Mouse (Mus musculus) intestine, embryonic 16.5 days (tissue): ENCODE data around the gene Trp53tg5. TPM values are rescaled to one million over a fixed set of nuclear protein-coding genes. Genes with fewer than 3 reads are reported as not detected.
A peak's percentile ranks its signal among the peaks of the same experiment; 100 is the strongest.

Experiments
- ATAC-seq: fragments of 200-750 bp; cut with Nextera tagmentation; 2 replicates; pipeline ENCODE4 v1.8.0; 2017; ENCODE audit warnings: moderate TSS enrichment, moderate library complexity
- H3K27ac ChIP-seq: fragments of 300-500 bp; sonication (generic); 2 replicates; pipeline ENCODE4 v1.5.1; 2014; ENCODE audit warnings: mild to moderate bottlenecking, low read length
- H3K27me3 ChIP-seq: fragments of 300-500 bp; sonication (generic); replicated peaks from 2 replicates; pipeline ENCODE4 v1.6.1; 2014; ENCODE audit warnings: low read length, control low read depth, mixed read lengths; ENCODE audit not compliant: control insufficient read depth, insufficient read depth
- H3K36me3 ChIP-seq: fragments of 300-500 bp; sonication (generic); 2 replicates; pipeline ENCODE4 v1.6.1; 2014; ENCODE audit warnings: low read length, control low read depth; ENCODE audit not compliant: control insufficient read depth, insufficient read depth
- H3K4me1 ChIP-seq: fragments of 300-500 bp; sonication (generic); 2 replicates; pipeline ENCODE4 v1.6.1; 2014; ENCODE audit warnings: low read length, control low read depth, mixed read lengths; ENCODE audit not compliant: control insufficient read depth, insufficient read depth
- H3K4me2 ChIP-seq: fragments of 300-500 bp; sonication (generic); 2 replicates; pipeline ENCODE4 v1.6.1; 2014; ENCODE audit warnings: low read depth, low read length, control low read depth
- H3K4me3 ChIP-seq: fragments of 300-500 bp; sonication (generic); 2 replicates; pipeline ENCODE4 v1.5.1; 2014; ENCODE audit warnings: mild to moderate bottlenecking, low read length
- H3K9ac ChIP-seq: fragments of 300-500 bp; sonication (generic); 2 replicates; pipeline ENCODE4 v1.6.1; 2014; ENCODE audit warnings: low read depth, low read length
- H3K9me3 ChIP-seq: fragments of 300-500 bp; sonication (generic); 2 replicates; pipeline ENCODE4 v1.6.1; 2016; ENCODE audit warnings: low read length, control low read depth; ENCODE audit not compliant: control insufficient read depth
- WGBS: fragments of 180-500 bp; shearing (Covaris S2); extraction: QIAGEN DNeasy Blood & Tissue Kit; methylation state at CpG from one replicate; pipeline ENCODE4 v1.1.7; 2014; 5-methylcytosine and 5-hydroxymethylcytosine counted together
- polyA plus RNA-seq: library from polyadenylated mRNA; unstranded; fragments of >200 nt; fragmentation: Nextera tagmentation; extraction: Ambion mirVana; gene quantifications from 2 replicates; pipeline ENCODE4 v1.2.1, GENCODE M21; 2015

Gene Trp53tg5
- polyA plus RNA-seq, result not detected in 2 replicates

DNA sequence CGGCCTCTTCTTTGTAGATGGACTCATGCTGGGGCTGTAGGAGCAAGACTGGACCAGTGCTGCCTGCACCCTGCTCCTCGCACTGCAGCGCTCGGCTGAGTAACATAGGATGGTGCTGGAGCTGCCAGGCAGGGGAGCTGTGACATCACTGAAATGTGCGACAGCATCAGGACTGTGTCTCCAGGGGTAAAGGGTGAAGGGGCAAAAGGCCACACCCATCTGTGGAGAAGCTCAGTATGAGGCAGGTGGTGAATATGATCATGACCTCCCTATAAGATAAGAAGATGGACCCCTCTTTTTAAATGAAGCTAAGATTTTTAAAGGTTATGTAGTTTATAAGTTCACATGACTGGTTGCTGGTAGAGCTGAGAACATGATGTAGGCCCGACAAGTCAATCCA, at the start of gene Trp53tg5:
Trp53tg5 (minus strand) TSS at position 101 of the 400 bp plus-strand sequence.
- H3K27ac ChIP-seq, result no peak within 1 kb of the TSS
- H3K4me2 ChIP-seq, result no peak within 1 kb of the TSS
- H3K9ac ChIP-seq, result no peak within 1 kb of the TSS
- ATAC-seq, result no peak
- no peaks in the 10 kb centered on the region for H3K36me3 ChIP-seq
- WGBS, result 84% methylated on average over 6 of the region's 6 CpGs
- no peaks in the 10 kb centered on the region for H3K4me1 ChIP-seq
- no peaks in the 10 kb centered on the region for H3K27me3 ChIP-seq
- no peak within 1 kb of the TSS for H3K4me3 ChIP-seq
- H3K9me3 ChIP-seq, result no peaks in the 10 kb centered on the region

DNA sequence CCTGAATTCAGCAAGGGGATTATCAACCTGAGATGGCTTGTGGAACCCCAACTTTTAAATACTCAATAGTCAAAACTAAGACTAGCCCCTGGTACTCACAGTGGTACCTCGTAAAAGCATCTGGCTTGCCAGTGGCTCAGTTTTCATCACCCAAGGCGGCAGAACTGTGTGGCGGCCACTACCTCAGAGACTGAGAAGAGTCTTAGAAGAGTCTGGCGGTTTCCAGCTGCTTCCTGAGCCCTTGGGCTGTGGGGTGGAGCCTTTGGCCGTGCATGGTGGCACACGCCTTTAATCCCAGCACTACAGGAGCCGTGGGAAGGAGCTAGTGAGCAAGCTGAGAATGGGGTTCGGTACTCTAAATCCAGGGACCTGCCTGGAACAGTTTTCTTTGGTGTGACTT, 48.8 kb upstream of the Trp53tg5 start:
- WGBS, result 38% methylated on average over 8 of the region's 8 CpGs
- Histone ChIP-seq H3K4me3 (no peak overlapping the region), H3K9me3 (no peaks in the 10 kb centered on the region), H3K4me2 (no peak overlapping the region), H3K36me3 (no peaks in the 10 kb centered on the region), H3K9ac (no peak overlapping the region), H3K27ac (no peak overlapping the region), H3K27me3 (no peaks in the 10 kb centered on the region), H3K4me1 (peaks cover 8% of the 10 kb centered on the region; the same call in 1 of the 2 replicates)
- ATAC-seq, result no peak

DNA sequence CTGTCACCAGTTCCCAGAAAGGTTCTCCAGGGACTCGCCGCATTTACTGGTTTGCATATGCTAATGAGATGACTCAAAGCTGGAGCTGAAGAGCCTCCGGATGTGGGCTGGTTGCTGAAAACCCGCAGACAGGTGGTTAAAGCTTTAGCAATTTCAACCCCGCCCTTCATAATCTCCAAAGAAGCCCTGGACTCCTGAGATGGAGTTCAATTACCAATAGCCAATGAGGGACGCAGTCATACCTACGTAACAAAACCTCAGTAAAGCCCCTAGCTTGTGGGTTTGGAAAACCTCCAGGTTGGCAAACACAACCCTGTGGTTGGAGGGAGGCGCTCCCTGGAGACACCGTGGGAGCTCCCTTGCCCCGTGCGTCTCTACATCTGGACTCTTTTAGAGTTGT, 48.3 kb upstream of the Trp53tg5 start:
- Histone ChIP-seq H3K36me3 (no peaks in the 10 kb centered on the region), H3K27ac (no peak overlapping the region), H3K4me3 (no peak overlapping the region), H3K27me3 (no peaks in the 10 kb centered on the region), H3K4me1 (peaks cover 8% of the 10 kb centered on the region; the same call in 1 of the 2 replicates), H3K4me2 (no peak overlapping the region), H3K9ac (no peak overlapping the region), H3K9me3 (no peaks in the 10 kb centered on the region)
- WGBS, result 18% methylated on average over 11 of the region's 11 CpGs
- ATAC-seq, result no peak

DNA sequence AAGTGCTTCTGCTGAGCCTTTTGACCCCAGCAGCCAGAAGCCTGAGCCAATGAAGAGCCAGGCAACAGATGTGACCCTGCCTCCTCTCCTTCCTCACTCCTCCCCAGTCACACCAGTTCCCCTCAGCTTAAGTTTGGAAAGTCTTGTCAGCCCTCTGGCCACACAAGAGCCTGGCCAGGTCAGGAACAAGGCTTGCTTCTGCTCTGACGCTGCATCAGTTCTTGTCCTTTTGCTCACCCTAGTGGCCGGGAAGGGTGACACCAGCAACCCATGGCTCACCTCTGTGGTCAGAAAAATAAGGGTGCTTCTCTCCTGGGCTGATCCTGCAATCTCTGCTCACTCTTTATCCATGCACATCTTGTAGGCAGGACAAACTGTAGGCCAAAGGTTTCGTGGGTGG, 47.3 kb upstream of the Trp53tg5 start:
- H3K9ac ChIP-seq, result no peak overlapping the region
- no peak overlapping the region for H3K4me2 ChIP-seq
- peak; percentile 68 for ATAC-seq
- no peaks in the 10 kb centered on the region for H3K27me3 ChIP-seq
- WGBS, result 17% methylated on average over 3 of the region's 3 CpGs
- H3K4me3 ChIP-seq, result no peak overlapping the region
- H3K4me1 ChIP-seq, result peaks cover 8% of the 10 kb centered on the region; the same call in 1 of the 2 replicates
- no peaks in the 10 kb centered on the region for H3K36me3 ChIP-seq
- no peak overlapping the region for H3K27ac ChIP-seq
- no peaks in the 10 kb centered on the region; the same call in 1 of the 2 replicates for H3K9me3 ChIP-seq

DNA sequence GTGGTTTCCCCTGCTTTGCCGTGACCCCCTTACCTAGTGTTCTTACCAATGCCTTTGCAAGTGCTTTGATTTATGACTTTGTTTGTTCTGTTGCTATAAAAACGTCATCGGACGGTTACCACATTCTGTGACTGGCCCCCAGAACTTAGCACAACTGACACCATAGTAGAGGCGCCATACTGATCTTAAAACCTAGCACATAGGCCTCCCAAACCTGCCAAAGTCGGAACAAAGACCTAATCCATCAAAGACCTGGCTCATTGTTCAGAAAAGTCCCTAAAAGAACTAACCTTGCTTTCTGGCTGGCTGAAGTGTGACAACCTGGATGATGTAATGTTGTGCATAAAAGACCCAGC, 45.6 kb upstream of the Trp53tg5 start:
- Histone ChIP-seq H3K27me3 (no peaks in the 10 kb centered on the region), H3K9me3 (no peaks in the 10 kb centered on the region; the same call in 1 of the 2 replicates), H3K36me3 (no peaks in the 10 kb centered on the region), H3K4me2 (no peak overlapping the region), H3K9ac (no peak overlapping the region), H3K27ac (peak overlapping the region; percentile 76), H3K4me1 (peaks cover 15% of the 10 kb centered on the region; the same call in 1 of the 2 replicates), H3K4me3 (no peak overlapping the region)
- peak; percentile 5; the same call in 1 of the 2 replicates for ATAC-seq
- WGBS, result 37% methylated on average over 6 of the region's 6 CpGs

DNA sequence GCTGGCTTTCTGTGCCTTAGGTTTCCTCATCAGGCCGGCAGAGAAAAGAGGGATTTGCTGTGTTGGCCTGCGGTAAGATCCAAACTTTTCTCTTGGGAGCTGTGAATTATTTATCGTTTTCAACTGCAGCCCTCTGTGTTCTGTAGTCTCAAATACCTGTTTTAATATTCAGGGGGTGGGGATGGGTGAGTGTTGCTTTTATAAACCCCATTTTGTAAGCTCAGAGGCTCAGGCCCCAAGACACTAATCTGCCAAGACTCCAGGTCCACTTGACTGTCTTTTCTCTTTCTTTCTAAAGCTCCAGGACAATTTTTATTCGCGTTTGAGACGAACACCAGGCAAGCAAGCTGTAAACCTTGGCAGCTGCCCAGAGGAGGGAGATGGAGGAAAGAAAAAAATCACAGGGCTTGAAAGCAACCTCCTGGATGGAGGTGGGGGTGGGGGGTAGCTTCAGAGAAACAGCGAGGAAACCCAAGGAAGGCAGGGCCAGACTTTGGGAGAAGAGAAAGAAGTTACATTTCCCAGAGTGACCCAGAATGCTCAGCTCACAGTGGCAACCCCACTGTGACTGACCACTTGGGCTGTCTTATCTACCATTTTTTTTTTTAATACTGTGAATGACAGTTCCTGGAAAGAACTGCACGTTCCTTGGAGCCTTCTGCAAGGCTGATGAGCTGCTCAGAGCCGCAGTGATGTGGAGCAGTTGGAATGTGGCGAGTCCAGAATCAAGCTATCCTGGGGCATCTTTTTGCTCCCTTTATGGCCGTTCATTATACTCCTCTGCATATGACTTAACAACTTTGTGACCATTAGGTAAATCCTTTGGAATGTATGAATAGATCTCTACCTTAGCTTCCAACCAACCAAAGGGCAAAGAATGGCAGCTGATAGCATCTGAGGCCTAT, 45.0 kb upstream of the Trp53tg5 start:
- H3K9me3 ChIP-seq, result no peaks in the 10 kb centered on the region; the same call in 1 of the 2 replicates
- peak; percentile 43 for ATAC-seq
- H3K9ac ChIP-seq, result peak overlapping the region; percentile 35; the same call in 1 of the 2 replicates
- peak overlapping the region; percentile 76 for H3K27ac ChIP-seq
- no peak overlapping the region for H3K4me3 ChIP-seq
- peaks cover 17% of the 10 kb centered on the region; the same call in 1 of the 2 replicates for H3K4me1 ChIP-seq
- H3K27me3 ChIP-seq, result no peaks in the 10 kb centered on the region
- no peak overlapping the region for H3K4me2 ChIP-seq
- 35% methylated on average over 11 of the region's 11 CpGs for WGBS
- H3K36me3 ChIP-seq, result no peaks in the 10 kb centered on the region

DNA sequence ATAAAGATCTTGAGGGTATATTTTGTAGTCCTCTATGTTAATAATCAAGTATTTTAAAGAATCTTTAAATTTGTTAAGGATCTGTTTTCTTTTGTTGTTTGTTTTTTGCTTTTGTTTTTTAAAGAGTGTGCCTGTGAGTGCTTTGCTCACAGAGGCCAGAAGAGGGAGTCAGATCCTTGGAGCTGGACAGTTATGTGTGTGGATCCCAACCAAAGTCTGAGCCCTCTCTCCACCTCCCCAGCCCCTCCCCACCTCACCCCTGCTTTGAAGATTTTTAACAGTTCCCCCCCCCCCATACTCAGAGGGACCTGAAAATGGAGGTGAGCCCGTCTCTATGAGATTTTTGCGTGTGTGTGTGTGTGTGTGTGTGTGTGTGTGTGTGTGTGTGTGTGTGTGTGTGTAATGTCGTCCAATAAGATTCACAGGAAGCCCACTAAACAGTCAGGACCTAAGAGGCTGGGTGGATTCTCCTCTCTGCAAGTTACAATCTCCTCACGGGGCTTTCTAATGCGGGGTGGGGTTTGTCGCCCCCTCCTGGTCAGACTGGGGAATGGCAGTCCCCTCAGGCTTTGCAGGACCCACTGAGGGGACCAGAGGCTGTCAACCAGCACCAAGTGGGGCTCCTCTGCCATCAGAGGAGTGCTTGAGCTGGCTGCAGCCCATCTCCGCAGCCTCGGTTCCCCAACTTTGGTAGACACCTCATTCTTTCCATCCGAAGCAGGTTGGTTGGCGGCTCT, 44.1 kb upstream of the Trp53tg5 start:
- Histone ChIP-seq H3K9me3 (no peaks in the 10 kb centered on the region; the same call in 1 of the 2 replicates), H3K27me3 (no peaks in the 10 kb centered on the region), H3K4me1 (peaks cover 19% of the 10 kb centered on the region), H3K27ac (peak overlapping the region; percentile 76), H3K4me3 (no peak overlapping the region), H3K36me3 (no peaks in the 10 kb centered on the region), H3K4me2 (no peak overlapping the region), H3K9ac (peak overlapping the region; percentile 35; the same call in 1 of the 2 replicates)
- ATAC-seq, result no peak
- 36% methylated on average over 10 of the region's 10 CpGs for WGBS

DNA sequence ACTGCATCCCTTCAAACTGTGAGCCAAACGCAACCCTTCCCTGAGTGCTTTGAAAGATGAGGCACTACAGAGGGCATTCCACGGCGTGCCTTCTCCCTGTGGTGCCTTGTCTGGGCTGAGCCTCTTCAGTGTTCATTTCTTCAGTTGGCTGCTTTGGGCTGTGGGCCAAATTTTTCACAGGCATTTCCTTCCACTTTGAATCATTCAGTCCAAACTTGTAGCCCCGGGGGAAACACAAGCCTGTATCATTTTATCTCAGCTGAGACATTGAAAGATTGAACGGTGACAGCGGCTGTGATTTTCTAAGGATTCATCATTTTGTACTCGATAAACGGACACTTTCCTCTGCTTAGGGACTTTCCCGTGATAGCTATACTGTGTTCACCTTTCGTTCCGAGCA, 43.1 kb upstream of the Trp53tg5 start:
- WGBS, result 80% methylated on average over 11 of the region's 11 CpGs
- Histone ChIP-seq H3K4me3 (no peak overlapping the region), H3K36me3 (no peaks in the 10 kb centered on the region), H3K9me3 (no peaks in the 10 kb centered on the region; the same call in 1 of the 2 replicates), H3K27ac (no peak overlapping the region), H3K27me3 (no peaks in the 10 kb centered on the region), H3K9ac (no peak overlapping the region), H3K4me2 (no peak overlapping the region), H3K4me1 (peaks cover 22% of the 10 kb centered on the region)
- ATAC-seq, result no peak

DNA sequence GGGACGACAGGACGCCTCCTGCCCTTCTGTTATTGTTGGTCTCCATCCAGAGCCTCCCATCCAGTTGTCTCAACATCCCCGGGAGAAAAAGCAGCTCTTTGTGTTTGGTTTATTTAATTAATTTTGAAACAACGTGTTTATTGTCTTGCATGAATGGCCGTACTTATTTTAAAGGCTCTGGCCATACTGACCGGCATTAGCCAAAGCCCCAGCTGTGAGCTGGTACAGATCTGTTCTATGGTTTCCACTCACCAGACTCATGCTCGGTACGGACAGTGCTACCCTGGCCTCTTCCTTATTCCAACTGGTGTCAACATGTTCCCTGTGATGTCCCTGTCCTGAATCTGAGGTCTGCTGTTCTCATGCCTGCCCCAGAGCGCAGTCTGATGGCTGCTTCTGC, 42.4 kb upstream of the Trp53tg5 start:
- no peaks in the 10 kb centered on the region; the same call in 1 of the 2 replicates for H3K9me3 ChIP-seq
- H3K27me3 ChIP-seq, result no peaks in the 10 kb centered on the region
- H3K9ac ChIP-seq, result no peak overlapping the region
- no peak overlapping the region for H3K4me3 ChIP-seq
- no peaks in the 10 kb centered on the region for H3K36me3 ChIP-seq
- no peak overlapping the region for H3K4me2 ChIP-seq
- peaks cover 22% of the 10 kb centered on the region for H3K4me1 ChIP-seq
- 83% methylated on average over 9 of the region's 9 CpGs for WGBS
- peak overlapping the region; percentile 73; the same call in 1 of the 2 replicates for H3K27ac ChIP-seq
- ATAC-seq, result no peak
